Mouse (Mus musculus): Measurements from ENCODE around the gene Hip1. TPM values are rescaled to one million over a fixed set of nuclear protein-coding genes. Genes with fewer than 3 reads are reported as not detected.

Hip1 gene
- total RNA-seq, 2 experiments from 2014 or later = 48.7 to 51.9 TPM

GRCm38 (mm10) chr5:135529310-135529709 lies 15.6 kb downstream of the Hip1 start:
- DNase-seq (ENCODE audit: extremely low spot score in 1 of 2, low spot score in 2 of 2) = no peak
- Histone ChIP-seq H3K27ac (no peak overlapping the region), H3K4me3 (no peak overlapping the region)
- intact Hi-C loops (cut with DNase I) = no loop called here
- peak; percentile 55 for TF ChIP-seq CTCF (IDR thresholded peaks at IDR 0.05)

- Histone ChIP-seq H3K27ac (no peak overlapping the region), H3K4me3 (no peak overlapping the region)
- TF ChIP-seq CTCF (IDR thresholded peaks at IDR 0.05) = no peak
- DNase-seq (ENCODE audit: extremely low spot score in 1 of 2, low spot score in 2 of 2) = no peak
- intact Hi-C loops (cut with DNase I) = no loop called here
Measured at GRCm38 (mm10) chr5:135527986-135528385, 16.9 kb downstream of the Hip1 start.

- Histone ChIP-seq H3K27ac (peak overlapping the region; percentile 60), H3K4me3 (no peak overlapping the region)
- no peak for DNase-seq (ENCODE audit: extremely low spot score in 1 of 2, low spot score in 2 of 2)
- TF ChIP-seq CTCF (IDR thresholded peaks at IDR 0.05) = no peak
- intact Hi-C loops (cut with DNase I) = no loop called here
Measured at GRCm38 (mm10) chr5:135524660-135525560, 20.0 kb downstream of the Hip1 start.

GRCm38 (mm10) chr5:135524087-135524486 lies 20.8 kb downstream of the Hip1 start:
- TF ChIP-seq CTCF (IDR thresholded peaks at IDR 0.05) = no peak
- intact Hi-C loops (cut with DNase I) = no loop called here
- Histone ChIP-seq H3K4me3 (no peak overlapping the region), H3K27ac (peak overlapping the region; percentile 1; the same call in 1 of the 2 replicates)
- DNase-seq (ENCODE audit: extremely low spot score in 1 of 2, low spot score in 2 of 2) = no peak

- no peak for TF ChIP-seq CTCF (IDR thresholded peaks at IDR 0.05)
- no peak overlapping the region for H3K4me3 ChIP-seq
- no peak overlapping the region for H3K27ac ChIP-seq
- intact Hi-C loops (cut with DNase I) = no loop called here
- DNase-seq (ENCODE audit: extremely low spot score in 1 of 2, low spot score in 2 of 2) = no peak
Measured at GRCm38 (mm10) chr5:135522111-135522722, 22.7 kb downstream of the Hip1 start.

- Histone ChIP-seq H3K27ac (no peak overlapping the region), H3K4me3 (no peak overlapping the region)
- no peak for TF ChIP-seq CTCF (IDR thresholded peaks at IDR 0.05)
- DNase-seq (ENCODE audit: extremely low spot score in 1 of 2, low spot score in 2 of 2) = no peak
- intact Hi-C loops (cut with DNase I) = no loop called here
Measured at GRCm38 (mm10) chr5:135517348-135517883, 27.5 kb downstream of the Hip1 start.

GRCm38 (mm10) chr5:135513131-135513530 lies 31.8 kb downstream of the Hip1 start:
- no peak for DNase-seq (ENCODE audit: extremely low spot score in 1 of 2, low spot score in 2 of 2)
- no peak overlapping the region for H3K27ac ChIP-seq
- intact Hi-C loops (cut with DNase I) = no loop called here
- no peak overlapping the region for H3K4me3 ChIP-seq
- no peak for TF ChIP-seq CTCF (IDR thresholded peaks at IDR 0.05)

GRCm38 (mm10) chr5:135511105-135511504 lies 33.8 kb downstream of the Hip1 start:
- intact Hi-C loops (cut with DNase I) = no loop called here

GRCm38 (mm10) chr5:135508284-135508683 lies 36.6 kb downstream of the Hip1 start:
- no peak for DNase-seq (ENCODE audit: extremely low spot score in 1 of 2, low spot score in 2 of 2)
- Histone ChIP-seq H3K4me3 (no peak overlapping the region), H3K27ac (no peak overlapping the region)
- TF ChIP-seq CTCF (IDR thresholded peaks at IDR 0.05) = no peak
- intact Hi-C loops (cut with DNase I) = no loop called here

More at GRCm38 (mm10) chr5:135511105-135511504, 33.8 kb downstream of the Hip1 start:
- no peak for DNase-seq (ENCODE audit: extremely low spot score in 1 of 2, low spot score in 2 of 2)
- no peak overlapping the region for H3K4me3 ChIP-seq
- no peak overlapping the region for H3K27ac ChIP-seq
- peak; percentile 17 for TF ChIP-seq CTCF (IDR thresholded peaks at IDR 0.05)

GRCm38 (mm10) chr5:135507561-135508273 lies 37.2 kb downstream of the Hip1 start:
- intact Hi-C loops (cut with DNase I) = no loop called here
- DNase-seq (ENCODE audit: extremely low spot score in 1 of 2, low spot score in 2 of 2) = no peak
- Histone ChIP-seq H3K4me3 (no peak overlapping the region), H3K27ac (no peak overlapping the region)
- TF ChIP-seq CTCF (IDR thresholded peaks at IDR 0.05) = no peak

GRCm38 (mm10) chr5:135505442-135505841 lies 39.5 kb downstream of the Hip1 start:
- no peak for TF ChIP-seq CTCF (IDR thresholded peaks at IDR 0.05)
- H3K4me3 ChIP-seq = no peak overlapping the region
- intact Hi-C loops (cut with DNase I) = no loop called here
- H3K27ac ChIP-seq = no peak overlapping the region
- no peak for DNase-seq (ENCODE audit: extremely low spot score in 1 of 2, low spot score in 2 of 2)

- H3K4me3 ChIP-seq = no peak overlapping the region
- no peak for TF ChIP-seq CTCF (IDR thresholded peaks at IDR 0.05)
- intact Hi-C loops (cut with DNase I) = no loop called here
- no peak overlapping the region for H3K27ac ChIP-seq
- DNase-seq (ENCODE audit: extremely low spot score in 1 of 2, low spot score in 2 of 2) = no peak
Measured at GRCm38 (mm10) chr5:135502931-135503330, 42.0 kb downstream of the Hip1 start.
